Mouse (Mus musculus): ENCODE measurements around the gene Cacna1d. TPM values are rescaled to one million over a fixed set of nuclear protein-coding genes. Genes with fewer than 3 reads are reported as not detected.

Cacna1d gene
- total and polyA plus RNA-seq, 2 experiments from 2014 or later: 5.5 to 8.9 TPM

DNA sequence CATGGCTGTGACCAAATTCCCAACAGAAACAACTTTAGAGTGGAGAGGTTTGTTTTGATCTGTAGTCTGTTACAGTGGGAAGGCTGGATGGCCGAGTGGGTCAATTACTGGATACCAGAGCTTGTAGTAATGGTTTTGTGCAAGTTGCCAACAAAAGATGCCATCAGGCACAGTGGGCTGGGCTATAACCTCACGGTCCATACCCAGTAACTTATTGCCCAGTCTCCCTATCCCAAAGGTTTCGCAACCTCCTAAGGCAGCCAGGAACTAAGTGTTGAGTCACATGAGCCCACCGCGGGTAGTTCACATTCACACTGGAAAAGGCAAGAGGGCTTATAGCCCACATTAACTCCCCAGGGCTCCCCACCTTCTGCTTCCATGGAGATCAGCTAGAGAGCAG is 474.6 kb downstream of the Cacna1d start:
- no peaks in the 10 kb centered on the region for H3K36me3 ChIP-seq (replicated peaks; ENCODE audit: control insufficient read depth, insufficient read depth, low read length)
- TF ChIP-seq EP300 (IDR thresholded peaks at IDR 0.05; ENCODE audit: low read depth): no peak
- no peak for TF ChIP-seq CTCF (IDR thresholded peaks at IDR 0.05; ENCODE audit: low read depth)
- no peaks in the 10 kb centered on the region for H3K4me1 ChIP-seq (ENCODE audit: control insufficient read depth, insufficient read depth)
- DNase-seq (ENCODE audit: low spot score) (no peak), ATAC-seq (ENCODE audit: insufficient read depth, low read depth) (no peak)
- no peak overlapping the region for H3K4me3 ChIP-seq (ENCODE audit: low read depth, low read length)
- H3K4me2 ChIP-seq (ENCODE audit: low read depth, low read length): no peak overlapping the region
- no peak overlapping the region for H3K27ac ChIP-seq (ENCODE audit: low read depth)
- 78% methylated on average over 5 of the region's 5 CpGs for WGBS
- H3K9ac ChIP-seq (replicated peaks; ENCODE audit: low read depth, low read length): no peak overlapping the region
- H3K9me3 ChIP-seq (replicated peaks; ENCODE audit: control insufficient read depth, low read length): no peaks in the 10 kb centered on the region
- no peaks in the 10 kb centered on the region for H3K27me3 ChIP-seq (ENCODE audit: control insufficient read depth, insufficient read depth, low read length)

DNA sequence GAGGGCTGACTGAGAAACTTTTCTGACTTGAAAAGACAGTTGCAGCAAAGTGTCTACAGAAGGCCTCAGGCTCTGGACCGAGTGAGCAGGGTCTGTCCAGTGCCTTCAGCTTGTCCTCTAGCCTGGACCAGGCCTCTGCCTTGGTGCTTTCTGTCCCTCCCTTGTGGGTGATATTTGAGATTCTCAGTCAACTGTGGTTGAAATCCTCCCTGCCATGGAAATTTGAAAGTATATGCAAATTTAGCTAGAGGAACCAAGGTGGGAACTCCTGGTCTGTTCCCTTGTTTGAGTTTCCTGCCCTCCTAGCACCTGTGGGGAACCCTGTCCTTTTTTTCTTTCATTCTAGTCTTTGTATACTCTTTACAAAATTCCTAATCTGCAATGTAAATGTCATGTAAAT is 476.2 kb downstream of the Cacna1d start:
- WGBS: 67% methylated on average over 1 of the region's 1 CpGs
- H3K9me3 ChIP-seq (replicated peaks; ENCODE audit: control insufficient read depth, low read length): no peaks in the 10 kb centered on the region
- H3K4me1 ChIP-seq (ENCODE audit: control insufficient read depth, insufficient read depth): no peaks in the 10 kb centered on the region
- no peaks in the 10 kb centered on the region for H3K36me3 ChIP-seq (replicated peaks; ENCODE audit: control insufficient read depth, insufficient read depth, low read length)
- H3K4me2 ChIP-seq (ENCODE audit: low read depth, low read length): no peak overlapping the region; the same call in 1 of the 2 replicates
- TF ChIP-seq CTCF (IDR thresholded peaks at IDR 0.05; ENCODE audit: low read depth) (no peak), EP300 (IDR thresholded peaks at IDR 0.05; ENCODE audit: low read depth) (no peak)
- peaks cover 1% of the 10 kb centered on the region; the same call in 1 of the 2 replicates for H3K27me3 ChIP-seq (ENCODE audit: control insufficient read depth, insufficient read depth, low read length)
- no peak for DNase-seq (ENCODE audit: low spot score)
- no peak overlapping the region for H3K4me3 ChIP-seq (ENCODE audit: low read depth, low read length)
- no peak overlapping the region for H3K9ac ChIP-seq (replicated peaks; ENCODE audit: low read depth, low read length)
- no peak overlapping the region for H3K27ac ChIP-seq (ENCODE audit: low read depth)
- no peak for ATAC-seq (ENCODE audit: insufficient read depth, low read depth)

- TF ChIP-seq EP300 (IDR thresholded peaks at IDR 0.05; ENCODE audit: low read depth) (no peak), CTCF (IDR thresholded peaks at IDR 0.05; ENCODE audit: low read depth) (no peak)
- H3K27me3 ChIP-seq (ENCODE audit: control insufficient read depth, insufficient read depth, low read length): peaks cover 7% of the 10 kb centered on the region
- no peak overlapping the region for H3K9ac ChIP-seq (replicated peaks; ENCODE audit: low read depth, low read length)
- no peak overlapping the region for H3K27ac ChIP-seq (ENCODE audit: low read depth)
- no peaks in the 10 kb centered on the region for H3K9me3 ChIP-seq (replicated peaks; ENCODE audit: control insufficient read depth, low read length)
- no peaks in the 10 kb centered on the region for H3K36me3 ChIP-seq (replicated peaks; ENCODE audit: control insufficient read depth, insufficient read depth, low read length)
- H3K4me3 ChIP-seq (ENCODE audit: low read depth, low read length): no peak overlapping the region
- DNase-seq (ENCODE audit: low spot score): no peak
- no peaks in the 10 kb centered on the region for H3K4me1 ChIP-seq (ENCODE audit: control insufficient read depth, insufficient read depth)
- H3K4me2 ChIP-seq (ENCODE audit: low read depth, low read length): no peak overlapping the region; the same call in 1 of the 2 replicates
- WGBS: 66% methylated on average over 10 of the region's 10 CpGs
- ATAC-seq (ENCODE audit: insufficient read depth, low read depth): no peak
Measured at GRCm38 (mm10) chr14:30014487-30014886, 476.8 kb downstream of the Cacna1d start.

- Histone ChIP-seq H3K9me3 (replicated peaks; ENCODE audit: control insufficient read depth, low read length) (no peaks in the 10 kb centered on the region), H3K27ac (ENCODE audit: low read depth) (no peak overlapping the region), H3K36me3 (replicated peaks; ENCODE audit: control insufficient read depth, insufficient read depth, low read length) (no peaks in the 10 kb centered on the region), H3K4me2 (ENCODE audit: low read depth, low read length) (no peak overlapping the region), H3K4me3 (ENCODE audit: low read depth, low read length) (no peak overlapping the region), H3K9ac (replicated peaks; ENCODE audit: low read depth, low read length) (no peak overlapping the region), H3K27me3 (ENCODE audit: control insufficient read depth, insufficient read depth, low read length) (peaks cover 23% of the 10 kb centered on the region), H3K4me1 (ENCODE audit: control insufficient read depth, insufficient read depth) (no peaks in the 10 kb centered on the region)
- DNase-seq (ENCODE audit: low spot score) (no peak), ATAC-seq (ENCODE audit: insufficient read depth, low read depth) (no peak)
- WGBS: 77% methylated on average over 10 of the region's 10 CpGs
- TF ChIP-seq EP300 (IDR thresholded peaks at IDR 0.05; ENCODE audit: low read depth) (no peak), CTCF (IDR thresholded peaks at IDR 0.05; ENCODE audit: low read depth) (no peak)
Measured at GRCm38 (mm10) chr14:30011886-30012560, 479.2 kb downstream of the Cacna1d start.

- H3K4me2 ChIP-seq (ENCODE audit: low read depth, low read length): peak overlapping the region; percentile 74; the same call in 1 of the 2 replicates
- TF ChIP-seq EP300 (IDR thresholded peaks at IDR 0.05; ENCODE audit: low read depth) (no peak), CTCF (IDR thresholded peaks at IDR 0.05; ENCODE audit: low read depth) (no peak)
- no peak overlapping the region for H3K4me3 ChIP-seq (ENCODE audit: low read depth, low read length)
- ATAC-seq (ENCODE audit: insufficient read depth, low read depth) (no peak), DNase-seq (ENCODE audit: low spot score) (no peak)
- peaks cover 23% of the 10 kb centered on the region for H3K27me3 ChIP-seq (ENCODE audit: control insufficient read depth, insufficient read depth, low read length)
- 64% methylated on average over 10 of the region's 10 CpGs for WGBS
- no peaks in the 10 kb centered on the region for H3K36me3 ChIP-seq (replicated peaks; ENCODE audit: control insufficient read depth, insufficient read depth, low read length)
- H3K9me3 ChIP-seq (replicated peaks; ENCODE audit: control insufficient read depth, low read length): no peaks in the 10 kb centered on the region
- no peaks in the 10 kb centered on the region for H3K4me1 ChIP-seq (ENCODE audit: control insufficient read depth, insufficient read depth)
- no peak overlapping the region for H3K9ac ChIP-seq (replicated peaks; ENCODE audit: low read depth, low read length)
- H3K27ac ChIP-seq (ENCODE audit: low read depth): peak overlapping the region; percentile 18; the same call in 1 of the 2 replicates
Measured at GRCm38 (mm10) chr14:30009864-30010560, 481.2 kb downstream of the Cacna1d start.

Data from heart, postnatal 0 days (tissue).